Mouse (Mus musculus): ENCODE results near the gene Armc8. TPM values are rescaled to one million over a fixed set of nuclear protein-coding genes. Genes with fewer than 3 reads are reported as not detected.
A peak's percentile ranks its signal among the peaks of the same experiment; 100 is the strongest.

Armc8 gene
- total and polyA plus RNA-seq, 2 experiments: 3.8 to 12.1 TPM

DNA sequence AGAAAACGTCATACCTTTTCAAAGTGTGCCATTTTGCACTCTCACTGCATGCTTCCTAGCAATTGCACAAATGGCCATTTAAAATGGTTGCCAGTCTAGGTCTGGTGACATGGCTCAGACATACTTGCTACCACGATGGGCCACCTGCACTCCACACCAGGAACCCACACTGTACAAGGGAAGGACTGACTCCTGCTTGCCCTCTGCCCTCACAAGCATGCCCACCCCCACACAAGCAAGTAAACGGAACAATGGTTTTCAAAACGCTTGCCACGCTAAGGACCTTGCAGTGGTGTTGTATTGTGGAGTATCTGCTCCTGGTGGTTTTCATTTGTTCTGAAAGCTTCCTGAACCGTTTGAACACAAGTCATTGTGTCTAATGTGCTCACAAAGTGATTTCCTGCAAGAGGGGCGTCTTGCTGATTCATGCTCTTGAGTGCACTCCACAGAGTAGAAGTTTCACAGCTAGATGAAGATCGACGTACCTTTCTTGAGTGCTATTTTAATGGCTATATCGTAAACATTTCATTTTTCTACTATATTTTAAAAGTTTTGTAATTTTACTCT lies 76.0 kb downstream of the Armc8 start:
- no peak for DNase-seq (ENCODE audit: extremely low read depth, low read depth, low spot score)
- H3K79me2 ChIP-seq (ENCODE audit: control insufficient read depth, insufficient read depth, low read length): no peaks in the 10 kb centered on the region
- no peak overlapping the region for H3K9ac ChIP-seq (ENCODE audit: low read depth, low read length)
- H3K27ac ChIP-seq (replicated peaks; ENCODE audit: insufficient read depth, low read depth, low read length): no peak overlapping the region
- H3K4me3 ChIP-seq (ENCODE audit: insufficient read depth, low read depth, low read length): no peak overlapping the region
- no peaks in the 10 kb centered on the region for H3K27me3 ChIP-seq (ENCODE audit: control insufficient read depth, insufficient read depth, low read length)
- H3K4me1 ChIP-seq (ENCODE audit: control insufficient read depth, insufficient read depth, low read length): peaks cover 5% of the 10 kb centered on the region; the same call in 1 of the 2 replicates
- TF ChIP-seq CTCF (IDR thresholded peaks at IDR 0.05; ENCODE audit: low read depth, low read length): no peak
- no peak for TF ChIP-seq POLR2A (IDR thresholded peaks at IDR 0.05; ENCODE audit: extremely low read depth, insufficient read depth, low read length)
- H3K36me3 ChIP-seq (ENCODE audit: control insufficient read depth, insufficient read depth, low read length): peaks cover 21% of the 10 kb centered on the region
- 88% methylated on average over 10 of the region's 10 CpGs for WGBS

DNA sequence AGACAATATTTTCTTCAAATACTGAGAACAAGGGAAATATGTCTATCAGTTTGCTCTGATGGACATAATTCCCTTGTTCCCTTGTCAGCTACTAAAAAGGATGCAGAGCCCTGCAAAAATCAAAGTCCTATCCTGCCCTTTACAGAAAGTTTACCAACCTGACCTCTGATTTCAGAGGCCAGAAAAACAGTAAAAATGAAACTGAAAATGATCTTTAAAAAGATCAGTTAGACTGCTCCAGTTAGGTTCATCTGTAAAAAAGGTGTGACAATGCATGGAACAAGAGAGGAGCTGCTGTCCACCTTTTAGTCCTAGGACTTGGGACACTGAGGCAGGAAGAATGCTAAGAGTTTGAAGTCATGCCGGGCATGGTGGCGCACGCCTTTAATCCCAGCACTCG lies 77.6 kb downstream of the Armc8 start:
- peaks cover 24% of the 10 kb centered on the region for H3K36me3 ChIP-seq (ENCODE audit: control insufficient read depth, insufficient read depth, low read length)
- no peaks in the 10 kb centered on the region for H3K79me2 ChIP-seq (ENCODE audit: control insufficient read depth, insufficient read depth, low read length)
- no peak overlapping the region for H3K4me3 ChIP-seq (ENCODE audit: insufficient read depth, low read depth, low read length)
- H3K27ac ChIP-seq (replicated peaks; ENCODE audit: insufficient read depth, low read depth, low read length): peak overlapping the region; percentile 86
- no peak overlapping the region for H3K9ac ChIP-seq (ENCODE audit: low read depth, low read length)
- H3K27me3 ChIP-seq (ENCODE audit: control insufficient read depth, insufficient read depth, low read length): no peaks in the 10 kb centered on the region
- TF ChIP-seq POLR2A (IDR thresholded peaks at IDR 0.05; ENCODE audit: extremely low read depth, insufficient read depth, low read length) (no peak), CTCF (IDR thresholded peaks at IDR 0.05; ENCODE audit: low read depth, low read length) (no peak)
- DNase-seq (ENCODE audit: extremely low read depth, low read depth, low spot score): peak; percentile 72
- peaks cover 5% of the 10 kb centered on the region; the same call in 1 of the 2 replicates for H3K4me1 ChIP-seq (ENCODE audit: control insufficient read depth, insufficient read depth, low read length)
- WGBS: 81% methylated on average over 4 of the region's 4 CpGs

DNA sequence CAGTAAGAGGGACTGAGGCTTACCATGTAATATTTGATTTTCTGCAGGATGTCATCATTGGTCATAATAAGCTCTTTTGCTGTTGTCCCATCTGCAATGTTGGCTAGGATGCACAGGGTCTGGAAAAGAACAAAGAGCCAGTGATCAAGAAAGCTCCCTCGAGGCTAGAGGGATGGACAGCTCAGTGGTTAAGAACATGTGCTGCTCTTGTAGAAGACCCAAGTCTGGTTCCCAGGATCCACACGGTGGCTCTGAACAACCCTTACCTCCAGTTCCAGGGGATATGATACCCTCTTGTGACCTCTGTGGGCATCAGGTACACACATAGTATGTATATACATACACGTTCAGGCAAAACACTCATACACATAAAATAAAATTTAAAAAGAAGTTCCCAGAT lies 80.9 kb downstream of the Armc8 start:
- H3K9ac ChIP-seq (ENCODE audit: low read depth, low read length): no peak overlapping the region
- TF ChIP-seq CTCF (IDR thresholded peaks at IDR 0.05; ENCODE audit: low read depth, low read length) (no peak), POLR2A (IDR thresholded peaks at IDR 0.05; ENCODE audit: extremely low read depth, insufficient read depth, low read length) (no peak)
- no peaks in the 10 kb centered on the region for H3K27me3 ChIP-seq (ENCODE audit: control insufficient read depth, insufficient read depth, low read length)
- WGBS: 95% methylated on average over 3 of the region's 3 CpGs
- no peak for DNase-seq (ENCODE audit: extremely low read depth, low read depth, low spot score)
- no peak overlapping the region for H3K4me3 ChIP-seq (ENCODE audit: insufficient read depth, low read depth, low read length)
- peaks cover 17% of the 10 kb centered on the region for H3K36me3 ChIP-seq (ENCODE audit: control insufficient read depth, insufficient read depth, low read length)
- no peaks in the 10 kb centered on the region for H3K79me2 ChIP-seq (ENCODE audit: control insufficient read depth, insufficient read depth, low read length)
- peaks cover 7% of the 10 kb centered on the region; the same call in 1 of the 2 replicates for H3K4me1 ChIP-seq (ENCODE audit: control insufficient read depth, insufficient read depth, low read length)
- H3K27ac ChIP-seq (replicated peaks; ENCODE audit: insufficient read depth, low read depth, low read length): no peak overlapping the region

DNA sequence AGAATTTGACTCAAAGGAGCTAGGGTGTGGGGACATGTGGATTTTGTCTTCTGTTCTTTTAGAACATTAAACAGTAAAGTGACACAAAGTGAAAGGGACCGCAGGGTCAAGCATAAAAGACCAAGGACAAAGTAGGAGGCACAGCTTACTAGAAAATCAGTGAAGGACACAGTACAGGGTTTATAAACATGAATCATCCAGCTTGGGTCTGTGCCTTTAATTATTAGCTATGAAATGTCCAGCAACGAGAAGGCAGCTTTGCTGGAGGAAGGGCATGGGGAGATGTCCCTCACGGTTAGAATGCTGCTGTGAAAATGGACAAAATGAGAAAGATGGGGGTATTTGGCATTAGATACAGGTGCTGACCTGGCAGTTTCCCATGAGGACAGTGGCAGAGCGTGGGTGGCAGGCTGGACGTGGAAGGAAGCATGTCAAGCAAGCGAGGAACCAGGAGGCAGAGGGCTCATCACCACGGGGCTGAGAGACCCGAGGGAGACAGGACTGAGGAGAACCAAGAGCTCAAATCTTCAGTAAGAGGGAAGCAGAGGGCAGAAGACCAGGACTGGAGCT lies 81.5 kb downstream of the Armc8 start:
- DNase-seq (ENCODE audit: extremely low read depth, low read depth, low spot score): no peak
- Histone ChIP-seq H3K4me1 (ENCODE audit: control insufficient read depth, insufficient read depth, low read length) (peaks cover 7% of the 10 kb centered on the region; the same call in 1 of the 2 replicates), H3K9ac (ENCODE audit: low read depth, low read length) (no peak overlapping the region), H3K36me3 (ENCODE audit: control insufficient read depth, insufficient read depth, low read length) (peaks cover 16% of the 10 kb centered on the region), H3K27me3 (ENCODE audit: control insufficient read depth, insufficient read depth, low read length) (no peaks in the 10 kb centered on the region), H3K79me2 (ENCODE audit: control insufficient read depth, insufficient read depth, low read length) (no peaks in the 10 kb centered on the region), H3K27ac (replicated peaks; ENCODE audit: insufficient read depth, low read depth, low read length) (no peak overlapping the region), H3K4me3 (ENCODE audit: insufficient read depth, low read depth, low read length) (no peak overlapping the region)
- WGBS: 81% methylated on average over 8 of the region's 8 CpGs
- TF ChIP-seq CTCF (IDR thresholded peaks at IDR 0.05; ENCODE audit: low read depth, low read length): no peak
- TF ChIP-seq POLR2A (IDR thresholded peaks at IDR 0.05; ENCODE audit: extremely low read depth, insufficient read depth, low read length): no peak

DNA sequence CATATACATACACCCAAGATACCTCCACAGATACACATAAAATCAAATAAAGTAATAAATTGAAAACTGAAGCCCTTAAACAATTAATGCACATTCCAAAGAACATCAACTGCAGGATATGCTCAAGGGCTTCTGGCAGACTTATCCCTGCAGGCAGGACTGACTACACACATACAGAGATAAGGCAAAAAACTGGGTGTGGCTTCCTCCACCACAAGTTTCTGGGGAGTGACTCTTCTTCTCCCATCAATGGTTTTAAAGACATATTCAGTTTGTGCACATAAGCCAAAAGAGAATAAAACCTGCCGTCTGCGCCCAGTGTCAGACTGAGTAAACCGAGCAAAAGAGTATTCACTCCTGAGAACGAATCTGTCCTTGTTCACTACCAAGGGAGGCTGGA lies 83.6 kb downstream of the Armc8 start:
- 95% methylated on average over 4 of the region's 4 CpGs for WGBS
- TF ChIP-seq POLR2A (IDR thresholded peaks at IDR 0.05; ENCODE audit: extremely low read depth, insufficient read depth, low read length) (no peak), CTCF (IDR thresholded peaks at IDR 0.05; ENCODE audit: low read depth, low read length) (no peak)
- no peaks in the 10 kb centered on the region for H3K79me2 ChIP-seq (ENCODE audit: control insufficient read depth, insufficient read depth, low read length)
- no peak overlapping the region for H3K4me3 ChIP-seq (ENCODE audit: insufficient read depth, low read depth, low read length)
- no peak for DNase-seq (ENCODE audit: extremely low read depth, low read depth, low spot score)
- H3K9ac ChIP-seq (ENCODE audit: low read depth, low read length): no peak overlapping the region
- H3K27ac ChIP-seq (replicated peaks; ENCODE audit: insufficient read depth, low read depth, low read length): no peak overlapping the region
- H3K36me3 ChIP-seq (ENCODE audit: control insufficient read depth, insufficient read depth, low read length): peaks cover 16% of the 10 kb centered on the region
- H3K4me1 ChIP-seq (ENCODE audit: control insufficient read depth, insufficient read depth, low read length): peaks cover 2% of the 10 kb centered on the region; the same call in 1 of the 2 replicates
- no peaks in the 10 kb centered on the region for H3K27me3 ChIP-seq (ENCODE audit: control insufficient read depth, insufficient read depth, low read length)

DNA sequence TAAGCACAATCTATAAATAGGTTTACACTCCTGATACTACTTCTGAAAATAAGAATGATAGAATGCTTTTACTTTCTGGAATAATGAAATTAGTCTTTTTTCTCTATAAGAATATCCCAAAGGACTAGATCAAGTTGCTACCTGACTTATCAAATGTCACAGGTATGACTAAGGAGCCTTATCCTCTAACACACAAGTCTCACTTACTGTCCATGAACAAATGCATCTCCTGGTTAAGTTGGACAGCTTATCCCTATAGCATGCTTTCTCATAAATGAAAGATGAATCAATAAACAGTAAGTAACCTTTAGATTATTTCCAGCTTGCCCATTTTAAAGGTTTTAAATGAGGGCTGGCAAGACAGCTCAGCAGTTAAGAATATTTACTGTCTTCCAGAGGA lies 84.1 kb downstream of the Armc8 start:
- Histone ChIP-seq H3K4me3 (ENCODE audit: insufficient read depth, low read depth, low read length) (no peak overlapping the region), H3K4me1 (ENCODE audit: control insufficient read depth, insufficient read depth, low read length) (peaks cover 2% of the 10 kb centered on the region; the same call in 1 of the 2 replicates), H3K27ac (replicated peaks; ENCODE audit: insufficient read depth, low read depth, low read length) (no peak overlapping the region), H3K36me3 (ENCODE audit: control insufficient read depth, insufficient read depth, low read length) (peaks cover 16% of the 10 kb centered on the region), H3K9ac (ENCODE audit: low read depth, low read length) (no peak overlapping the region), H3K79me2 (ENCODE audit: control insufficient read depth, insufficient read depth, low read length) (no peaks in the 10 kb centered on the region), H3K27me3 (ENCODE audit: control insufficient read depth, insufficient read depth, low read length) (no peaks in the 10 kb centered on the region)
- TF ChIP-seq POLR2A (IDR thresholded peaks at IDR 0.05; ENCODE audit: extremely low read depth, insufficient read depth, low read length) (no peak), CTCF (IDR thresholded peaks at IDR 0.05; ENCODE audit: low read depth, low read length) (no peak)
- DNase-seq (ENCODE audit: extremely low read depth, low read depth, low spot score): no peak

Data from liver, adult 2 months (tissue).